Mouse (Mus musculus): ENCODE measurements around the gene Retreg1.

- TF ChIP-seq CTCF (conservative IDR thresholded peaks at IDR 0.05; ENCODE audit: low read length): no peak
- TF ChIP-seq POU5F1 (IDR thresholded peaks at IDR 0.05; ENCODE audit: borderline replicate concordance, low read length): no peak
Measured at GRCm38 (mm10) chr15:25972758-25973157, 129.8 kb downstream of the Retreg1 start.

Measured in E14TG2a.4 (cell line).